Mouse (Mus musculus): ENCODE measurements around the gene Ttn.

Gene Ttn

DNA sequence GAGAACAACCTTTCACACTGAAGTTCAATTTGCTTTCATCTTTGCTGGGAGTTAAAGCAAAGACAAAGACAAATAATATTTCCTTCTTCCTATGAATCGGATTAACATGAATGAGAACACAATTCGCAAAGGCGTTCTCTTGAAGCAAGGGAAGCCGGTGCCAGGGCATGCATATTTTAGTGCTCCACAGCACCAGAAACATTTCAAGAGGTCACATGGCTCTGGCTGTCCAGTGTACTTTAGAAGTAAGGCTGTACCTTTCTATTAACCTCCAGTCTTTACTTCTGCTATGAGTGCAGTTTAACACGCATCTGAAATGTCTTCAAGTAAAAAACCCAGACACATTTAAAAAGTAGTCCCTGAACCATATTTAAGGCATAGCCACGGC lies 20.3 kb downstream of the Ttn start:
- no peak for DNase-seq (ENCODE audit: low read depth)

GRCm38 (mm10) chr2:76961420-76962044 lies 20.8 kb downstream of the Ttn start:
- no peak for DNase-seq (ENCODE audit: low read depth)

DNA sequence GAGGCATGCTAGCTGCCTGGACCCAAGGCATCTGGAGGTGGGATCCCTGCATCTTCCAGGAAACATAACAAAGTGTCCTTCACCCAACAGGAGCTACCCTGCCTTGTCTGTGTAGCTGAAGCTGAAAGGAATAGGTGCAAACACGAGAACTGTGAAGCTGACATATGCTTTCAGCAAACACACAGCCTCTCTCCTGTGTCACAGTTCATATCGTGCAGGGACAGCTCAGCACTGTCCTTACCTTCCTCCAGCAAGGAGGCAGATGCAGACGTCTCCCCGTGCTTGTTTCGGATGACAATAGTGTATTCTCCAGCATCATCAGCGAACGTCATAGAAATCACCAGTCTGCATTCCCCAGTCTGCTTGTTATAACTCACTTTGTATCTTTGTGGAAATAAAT lies 32.6 kb downstream of the Ttn start:
- no peak for DNase-seq (ENCODE audit: low read depth)

- no peak for DNase-seq (ENCODE audit: low read depth)
Observed at GRCm38 (mm10) chr2:76938515-76938914, 43.8 kb downstream of the Ttn start.

- peak; percentile 86 for DNase-seq (ENCODE audit: low read depth)
Observed at GRCm38 (mm10) chr2:76929718-76930117, 52.6 kb downstream of the Ttn start.

GRCm38 (mm10) chr2:76928816-76929215 lies 53.5 kb downstream of the Ttn start:
- DNase-seq (ENCODE audit: low read depth), result no peak

DNA sequence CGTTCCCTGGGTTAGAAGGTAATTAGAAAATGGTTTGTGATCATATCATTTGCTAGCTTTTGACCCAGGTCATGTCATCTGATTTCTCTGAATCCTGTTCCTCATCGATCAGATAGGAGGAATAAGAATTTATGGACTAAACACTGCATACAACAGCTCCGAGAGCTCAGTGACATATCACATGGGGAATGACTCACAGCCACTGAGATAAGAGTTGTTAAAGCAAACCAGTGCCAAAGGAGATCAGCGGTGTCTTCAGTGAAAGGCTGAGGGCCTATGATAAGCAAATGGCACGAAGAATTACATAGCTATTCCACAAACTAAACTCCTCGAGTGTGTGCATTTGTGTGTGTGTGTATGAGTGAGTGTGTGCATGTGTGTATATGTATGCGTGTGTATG lies 54.0 kb downstream of the Ttn start:
- DNase-seq (ENCODE audit: low read depth), result no peak

DNA sequence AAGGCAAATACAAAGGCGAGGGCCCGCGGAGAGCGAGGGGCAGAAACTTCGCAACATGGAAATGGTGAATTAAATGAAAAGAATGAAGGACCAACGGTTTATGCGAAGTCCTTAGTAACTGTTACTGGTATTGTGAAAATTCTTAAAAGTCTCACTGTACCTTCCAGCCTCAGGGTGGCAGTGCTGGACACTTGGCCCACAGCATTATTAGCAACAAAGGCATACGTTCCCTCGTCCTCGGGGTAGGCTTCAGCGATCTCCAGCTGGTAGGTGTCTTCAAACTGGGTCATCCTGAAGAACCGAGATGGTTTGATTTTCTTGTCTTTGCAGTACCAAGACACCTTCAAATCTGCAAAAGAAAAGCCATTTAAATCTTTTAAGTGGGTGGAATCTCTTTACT lies 55.4 kb downstream of the Ttn start:
- peak; percentile 6 for DNase-seq (ENCODE audit: low read depth)

GRCm38 (mm10) chr2:76914959-76915358 lies 67.4 kb downstream of the Ttn start:
- no peak for DNase-seq (ENCODE audit: low read depth)

GRCm38 (mm10) chr2:76908705-76909457 lies 73.5 kb downstream of the Ttn start:
- DNase-seq (ENCODE audit: low read depth), result no peak

DNA sequence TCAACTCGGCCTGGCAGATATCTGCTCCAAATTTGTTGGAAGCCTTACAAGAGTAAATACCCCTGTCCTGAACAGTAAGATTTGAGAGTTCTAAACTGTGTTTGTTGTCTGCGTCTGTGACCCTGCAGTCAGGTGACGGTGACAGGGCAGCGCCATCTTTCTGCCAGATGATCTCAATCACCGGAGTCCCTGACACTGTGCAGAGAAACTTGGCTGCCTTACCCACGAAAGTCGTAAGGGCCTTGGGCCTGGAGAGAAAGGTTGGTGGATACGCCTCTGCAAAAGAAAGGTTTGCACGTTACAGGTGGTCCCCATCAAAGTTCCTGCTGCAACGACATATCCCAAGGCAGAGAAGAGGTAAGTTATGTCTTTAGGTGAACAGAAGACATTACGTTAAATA lies 79.0 kb downstream of the Ttn start:
- DNase-seq (ENCODE audit: low read depth), result no peak

- no peak for DNase-seq (ENCODE audit: low read depth)
Observed at GRCm38 (mm10) chr2:76901476-76902086, 80.8 kb downstream of the Ttn start.

GRCm38 (mm10) chr2:76899886-76900285 lies 82.5 kb downstream of the Ttn start:
- no peak for DNase-seq (ENCODE audit: low read depth)

DNA sequence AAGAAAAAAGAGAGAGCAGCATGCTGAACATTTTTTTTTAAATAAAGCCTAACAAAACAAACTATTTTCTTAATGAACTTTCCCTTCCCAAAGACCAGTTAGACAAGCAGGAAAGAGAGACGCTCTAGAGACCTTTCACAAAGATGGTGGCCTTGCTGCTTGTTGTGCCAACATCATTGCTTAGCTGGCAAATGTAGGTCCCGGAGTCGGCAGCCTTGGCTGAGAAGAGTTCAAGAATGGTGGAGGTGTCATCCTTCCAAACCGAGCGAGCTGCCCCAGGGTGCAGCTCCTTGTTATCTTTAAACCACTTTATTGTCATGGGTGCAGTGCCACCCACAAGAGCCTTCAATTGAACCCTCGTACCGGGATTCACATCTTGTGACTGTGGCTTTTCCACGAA lies 85.4 kb downstream of the Ttn start:
- no peak for DNase-seq (ENCODE audit: low read depth)

- DNase-seq (ENCODE audit: low read depth), result no peak
Observed at GRCm38 (mm10) chr2:76895327-76895726, 87.0 kb downstream of the Ttn start.

GRCm38 (mm10) chr2:76888721-76889120 lies 93.6 kb downstream of the Ttn start:
- no peak for DNase-seq (ENCODE audit: low read depth)

DNA sequence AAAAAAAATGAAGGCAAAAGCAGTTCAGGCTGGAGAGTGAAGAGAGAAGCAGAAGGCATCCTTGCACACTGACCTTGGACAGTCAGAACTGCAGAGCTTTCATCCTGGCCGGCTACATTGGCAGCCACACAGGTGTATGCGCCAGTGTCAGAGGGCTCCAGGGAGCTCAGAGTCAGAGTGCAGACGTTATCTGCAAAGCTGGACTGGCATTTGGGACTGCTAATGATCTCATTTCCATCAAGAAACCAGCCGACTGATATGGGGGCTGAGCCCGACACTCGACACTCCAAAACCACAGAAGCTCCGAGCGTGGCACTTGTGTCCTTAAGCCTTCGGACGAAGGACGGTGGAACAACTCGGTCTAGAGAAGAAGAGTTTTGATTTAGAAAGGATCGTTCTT lies 96.5 kb downstream of the Ttn start:
- DNase-seq (ENCODE audit: low read depth), result no peak

DNA sequence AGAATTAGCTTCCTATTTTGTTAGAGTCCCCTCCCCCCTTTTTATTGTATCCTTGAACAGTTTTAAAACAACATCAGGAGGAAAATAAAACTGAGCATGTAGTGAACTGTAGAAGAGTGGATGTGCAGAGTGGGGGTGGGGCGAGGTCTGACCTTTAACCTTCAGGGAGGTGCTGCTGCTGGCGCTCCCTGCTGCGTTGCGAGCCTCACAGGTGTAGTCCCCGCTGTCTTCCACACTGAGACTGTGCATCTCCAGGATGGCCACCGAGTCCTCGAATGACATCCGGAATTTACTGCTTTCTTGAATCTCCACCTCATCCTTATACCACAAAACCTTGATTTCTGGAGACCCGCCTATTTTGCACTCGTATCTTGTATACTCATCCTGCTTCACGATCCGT lies 100.9 kb downstream of the Ttn start:
- no peak for DNase-seq (ENCODE audit: low read depth)

DNA sequence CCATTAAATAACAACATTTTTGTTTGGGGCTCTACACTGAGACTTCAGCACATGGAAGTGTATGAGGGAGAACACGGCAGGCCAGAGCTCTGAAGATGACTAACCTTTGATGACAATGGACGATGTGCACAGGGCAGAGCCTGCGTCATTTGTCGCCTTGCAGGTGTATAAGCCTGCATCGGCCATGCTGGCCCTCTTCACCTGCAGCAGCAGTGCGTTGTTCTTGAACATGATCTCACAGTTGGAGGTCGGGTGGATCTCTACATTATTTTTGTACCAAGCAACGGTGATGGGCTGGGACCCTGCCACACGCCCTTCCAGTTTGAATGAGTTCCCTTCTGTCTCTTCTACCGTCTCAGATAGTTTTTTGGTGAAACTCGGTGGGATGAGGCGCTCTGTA lies 106.8 kb downstream of the Ttn start:
- DNase-seq (ENCODE audit: low read depth), result no peak

DNA sequence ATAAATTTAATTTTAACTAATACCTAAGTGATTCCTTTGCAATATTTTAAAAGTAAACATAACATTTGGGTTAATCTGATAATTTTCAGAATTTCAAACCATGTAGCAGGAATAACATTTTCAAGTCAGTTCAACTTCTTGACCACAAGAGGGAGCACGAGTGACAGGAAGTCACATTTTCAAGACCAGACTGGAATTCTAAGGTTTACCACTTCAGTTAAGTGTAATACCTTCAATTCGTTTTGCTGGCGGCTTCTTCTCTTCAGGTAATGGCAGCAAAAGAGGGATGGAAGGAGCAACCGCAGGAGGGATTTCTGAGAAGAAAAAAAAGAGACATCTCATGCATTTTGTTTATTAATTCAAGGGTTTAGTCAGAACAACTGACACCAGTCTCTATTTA lies 115.4 kb downstream of the Ttn start:
- DNase-seq (ENCODE audit: low read depth), result peak; percentile 74

GRCm38 (mm10) chr2:76865497-76865896 lies 116.8 kb downstream of the Ttn start:
- no peak for DNase-seq (ENCODE audit: low read depth)

DNA sequence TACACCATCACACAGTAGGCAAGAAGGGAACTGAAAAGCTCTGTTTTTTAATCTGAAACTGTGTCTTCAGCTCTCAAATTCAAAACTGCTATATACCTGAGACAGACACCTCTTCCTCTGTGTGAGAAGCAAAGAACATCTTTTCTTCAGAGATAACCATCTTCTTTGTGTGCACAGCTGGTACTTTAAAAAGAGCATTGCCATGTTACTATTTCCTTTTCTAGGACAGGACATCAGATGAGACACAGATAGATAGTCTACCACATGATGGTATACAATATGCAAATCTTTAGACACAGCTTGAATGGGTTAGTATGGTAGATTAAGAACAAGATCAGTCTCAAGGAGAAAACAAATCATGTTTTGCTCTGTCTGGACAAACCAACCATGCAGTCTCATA lies 121.0 kb downstream of the Ttn start:
- DNase-seq (ENCODE audit: low read depth), result no peak

GRCm38 (mm10) chr2:76850066-76850465 lies 132.3 kb downstream of the Ttn start:
- no peak for DNase-seq (ENCODE audit: low read depth)

DNA sequence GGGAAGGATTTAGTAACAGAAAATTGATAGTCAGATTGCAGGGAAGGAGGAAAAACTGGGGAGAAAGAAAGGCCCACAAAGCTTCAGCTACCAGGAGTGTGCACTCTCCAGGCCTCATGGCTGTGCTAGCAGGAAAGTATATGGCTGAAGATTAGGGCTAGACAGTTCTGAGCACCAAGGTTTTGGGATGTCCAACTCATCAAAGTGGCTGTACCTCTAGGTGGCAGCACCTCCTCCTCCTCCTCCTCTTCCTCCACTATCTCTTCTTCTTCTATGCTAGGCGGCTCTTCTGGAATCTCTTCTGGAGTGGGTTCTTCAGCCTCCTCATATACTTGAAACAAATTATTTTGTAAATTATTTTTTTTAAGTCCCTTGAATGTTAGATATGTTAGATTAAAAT lies 139.2 kb downstream of the Ttn start:
- DNase-seq (ENCODE audit: low read depth), result no peak

Measured in NIH3T3 (cell line).